Mouse (Mus musculus) layer of hippocampus, postnatal 36 days (tissue): ENCODE measurements at regions not wholly inside any gene's neighbourhood (a gene's known extent, or its start where the extent isn't known, plus 50 kb on each side); places are given as distances from the start of the nearest gene placed in this dataset.

Experiments
- DNase-seq, 2 experiments: peaks; one replicate each; pipeline ENCODE4 v3.0.0; 2022

DNA sequence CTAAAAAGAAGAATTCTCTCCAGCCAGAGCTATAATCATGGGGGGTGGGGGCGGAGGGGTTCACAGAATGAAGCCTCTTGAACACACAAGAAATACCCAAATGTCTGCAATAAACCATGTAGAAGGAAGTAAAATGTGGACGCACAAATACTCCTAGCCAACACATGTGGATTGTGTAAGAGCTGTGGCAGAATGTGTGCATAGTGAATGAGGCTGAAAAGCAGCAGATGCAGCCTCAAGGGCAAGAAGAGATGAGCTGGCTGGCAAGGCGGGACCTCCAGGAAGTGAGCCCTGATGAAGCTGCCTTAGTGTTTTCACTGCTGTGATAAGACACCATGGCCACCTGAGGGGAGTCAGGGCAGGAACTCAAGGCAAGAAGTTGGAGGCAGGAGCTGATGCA, 53.3 kb upstream of the Arhgap28 start:
- DNase-seq = no peak

DNA sequence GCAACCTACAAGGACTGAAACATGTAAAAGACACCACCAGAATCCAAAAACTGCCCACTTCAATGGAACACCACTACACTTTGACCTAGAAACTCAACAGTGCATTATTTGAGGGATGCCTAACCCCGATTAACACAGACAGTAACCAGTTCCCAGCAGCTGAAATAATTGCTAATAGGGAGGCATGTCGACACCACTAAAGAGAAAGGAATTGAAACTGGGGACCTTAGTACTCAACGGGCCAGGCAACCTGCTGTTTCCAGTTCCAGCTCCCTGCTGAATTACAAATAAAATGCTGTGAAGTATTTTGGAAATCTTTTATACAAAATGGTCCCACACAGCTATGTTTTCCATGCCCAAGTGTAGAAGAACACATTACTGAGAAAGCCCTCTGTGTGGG, 56.5 kb upstream of the Arhgap28 start:
- no peak for DNase-seq

DNA sequence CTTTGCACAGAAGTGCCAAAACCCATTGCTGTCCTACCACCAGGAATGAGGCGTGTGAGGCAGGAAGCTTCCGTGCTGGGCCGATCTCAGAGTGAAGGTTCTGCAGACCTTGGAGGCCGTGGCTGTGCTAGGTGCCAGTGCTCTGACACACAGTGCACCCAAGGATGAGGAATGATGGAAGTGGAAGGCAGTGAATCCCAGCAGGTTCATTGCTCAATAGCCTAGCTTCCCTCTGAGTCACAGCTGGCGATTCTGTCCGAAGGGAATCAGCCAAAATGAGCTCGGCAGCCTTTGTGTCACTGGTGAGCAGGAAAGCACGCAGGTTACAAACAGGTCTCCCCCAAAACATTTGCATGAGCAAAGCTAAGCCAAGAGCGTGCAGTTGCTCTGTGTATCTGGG, 61.8 kb upstream of the Arhgap28 start:
- no peak for DNase-seq

DNA sequence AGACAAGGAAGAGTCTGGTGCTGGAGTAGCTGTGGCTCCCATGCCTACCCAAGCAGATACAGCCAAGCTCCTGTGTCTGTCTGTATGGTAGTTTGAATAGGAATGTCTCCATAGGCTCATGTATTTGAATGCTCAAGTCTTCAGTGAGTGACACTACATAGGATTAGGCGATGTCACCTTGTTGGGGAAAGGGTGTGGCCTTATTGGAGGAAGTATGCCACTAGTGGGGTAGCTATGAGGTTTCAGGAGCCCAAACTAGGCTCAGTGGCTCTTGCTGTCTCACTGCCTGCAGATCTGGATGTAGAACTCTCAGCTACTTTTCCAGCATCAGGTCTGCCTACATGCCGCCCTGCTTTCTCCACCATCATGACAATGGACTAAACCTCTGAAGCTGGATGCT, 62.3 kb upstream of the Arhgap28 start:
- DNase-seq = no peak

DNA sequence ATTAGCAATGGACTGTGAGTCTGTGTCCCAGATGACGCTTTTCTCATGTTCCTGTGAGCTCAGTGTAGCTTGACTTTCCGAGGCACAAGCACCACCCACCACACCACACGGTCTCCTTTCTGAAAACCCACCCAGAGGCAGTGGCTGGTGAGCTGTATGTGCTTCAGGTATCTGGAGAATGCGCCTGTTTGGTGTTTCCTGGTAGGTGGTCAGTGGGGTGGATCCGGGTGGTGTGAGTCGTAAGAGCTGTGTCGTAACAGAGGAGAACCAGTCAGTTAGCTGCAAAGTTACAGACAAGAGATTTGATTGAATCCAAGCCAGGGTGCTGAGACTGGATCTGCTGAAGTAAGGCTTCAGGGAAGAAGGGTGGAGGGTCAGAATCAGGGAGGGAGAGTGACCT, 65.1 kb upstream of the Arhgap28 start:
- DNase-seq = no peak

DNA sequence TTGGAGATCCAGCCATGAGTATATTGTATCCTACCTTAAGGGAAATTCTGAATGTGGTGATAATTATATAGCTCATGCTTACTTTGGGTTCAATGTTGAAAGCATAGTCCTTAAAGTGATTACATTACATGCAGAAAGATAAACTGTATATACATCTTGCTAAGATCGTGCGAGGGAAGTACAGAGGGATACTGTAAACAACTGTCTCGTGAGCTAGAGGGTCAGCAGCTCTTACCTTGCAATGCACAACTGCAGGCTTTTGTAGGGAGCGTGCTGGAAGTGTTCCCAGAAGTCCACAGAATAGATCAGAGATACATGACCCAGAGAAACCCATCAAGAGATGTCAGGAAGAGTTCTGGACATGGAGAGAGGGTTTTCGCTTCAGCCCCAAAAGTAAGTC, 65.6 kb upstream of the Arhgap28 start:
- no peak for DNase-seq

DNA sequence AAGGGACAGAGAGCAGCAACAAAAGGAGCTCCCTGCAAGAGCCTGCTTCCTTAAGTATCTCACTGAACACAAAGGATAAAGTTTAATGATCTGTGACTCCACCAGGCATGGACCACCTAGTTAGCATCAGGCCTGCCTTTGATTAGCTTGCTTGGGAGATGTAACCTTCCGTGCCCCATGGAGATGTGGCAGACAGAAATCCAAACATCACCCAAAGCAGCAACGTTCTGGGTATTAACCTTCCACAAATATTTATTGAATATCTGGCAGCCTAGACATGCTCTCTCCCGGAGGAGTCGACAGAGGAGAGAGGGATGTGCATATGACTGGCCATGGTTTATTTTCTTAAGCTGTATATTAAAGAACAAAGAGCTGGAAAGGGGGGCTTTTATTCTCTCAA, 67.6 kb upstream of the Arhgap28 start:
- no peak for DNase-seq

DNA sequence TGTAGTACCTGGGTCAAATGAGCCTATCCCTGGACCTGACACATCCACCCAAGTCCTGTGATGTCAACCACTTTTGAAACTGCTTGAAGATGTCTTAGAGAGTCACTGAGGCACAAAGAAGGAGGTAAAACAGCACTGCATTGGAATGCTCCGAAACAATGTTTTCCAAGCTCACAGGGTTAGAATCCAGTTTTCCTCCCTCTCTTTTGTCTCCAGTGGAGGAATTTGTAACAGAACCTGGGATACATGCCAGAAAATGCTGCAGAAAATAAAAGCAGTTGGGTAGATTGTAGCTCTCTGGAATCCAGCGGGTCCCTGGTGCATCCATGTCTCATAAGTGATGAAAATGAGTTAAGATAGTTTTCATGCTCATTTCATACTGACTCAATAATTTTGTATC, 71.8 kb upstream of the Arhgap28 start:
- no peak for DNase-seq

DNA sequence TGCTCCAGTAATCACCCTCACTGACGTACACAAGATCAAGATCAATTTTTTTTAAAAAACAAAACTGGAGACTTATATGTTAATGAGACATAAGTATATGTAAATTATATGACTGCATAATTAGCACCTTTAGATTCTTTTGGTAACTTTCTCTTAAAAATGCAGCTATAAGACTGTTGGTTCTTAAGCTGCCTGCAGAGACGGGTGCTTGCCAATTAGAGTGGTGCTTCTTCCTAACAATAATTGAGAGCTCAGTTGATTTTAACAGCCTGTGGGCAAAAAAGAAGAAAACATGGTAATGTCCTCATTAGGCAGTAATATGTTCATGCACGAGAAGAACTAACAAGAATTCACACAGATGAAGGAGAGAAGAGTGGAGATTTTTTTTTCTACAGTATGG, 74.8 kb upstream of the Arhgap28 start:
- DNase-seq = no peak

DNA sequence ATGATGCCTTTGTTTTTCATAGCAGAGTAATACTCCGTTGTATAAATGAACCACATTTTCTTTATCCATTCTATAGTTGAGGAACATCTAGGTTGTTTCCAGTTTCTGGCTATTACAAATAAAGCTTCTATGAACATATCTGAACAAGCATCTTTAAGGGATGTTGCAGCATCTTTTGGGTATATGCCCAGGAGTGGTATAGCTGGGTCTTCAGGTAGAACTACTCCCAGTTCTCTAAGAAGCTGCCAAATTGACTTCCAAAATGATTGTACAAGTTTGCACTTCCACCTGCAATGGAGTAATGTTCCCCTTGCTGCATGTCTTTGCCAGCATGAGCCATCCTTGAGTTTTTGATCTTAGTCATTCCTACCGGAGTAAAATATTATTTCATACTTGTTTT, 80.5 kb upstream of the Arhgap28 start:
- DNase-seq = no peak

DNA sequence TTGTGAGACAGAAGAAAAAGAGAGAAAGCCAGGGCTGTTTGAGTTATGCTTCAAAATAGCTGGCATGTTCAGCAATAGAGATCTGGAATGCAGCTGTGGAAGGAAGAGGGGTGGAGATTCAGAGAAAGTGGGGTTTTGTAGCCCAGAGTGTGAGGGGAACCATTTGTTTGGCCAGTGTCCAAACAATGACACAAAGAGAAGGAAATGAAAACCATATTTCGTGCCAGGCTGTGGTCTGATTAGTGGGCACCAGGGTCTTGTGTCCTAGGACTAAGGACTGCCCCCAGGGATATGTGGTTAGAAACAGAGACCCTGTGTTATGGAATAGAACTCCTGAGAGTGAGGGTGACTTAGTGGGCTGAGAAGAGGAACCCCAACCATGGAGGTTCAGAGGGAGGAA, 83.2 kb upstream of the Arhgap28 start:
- DNase-seq = no peak

DNA sequence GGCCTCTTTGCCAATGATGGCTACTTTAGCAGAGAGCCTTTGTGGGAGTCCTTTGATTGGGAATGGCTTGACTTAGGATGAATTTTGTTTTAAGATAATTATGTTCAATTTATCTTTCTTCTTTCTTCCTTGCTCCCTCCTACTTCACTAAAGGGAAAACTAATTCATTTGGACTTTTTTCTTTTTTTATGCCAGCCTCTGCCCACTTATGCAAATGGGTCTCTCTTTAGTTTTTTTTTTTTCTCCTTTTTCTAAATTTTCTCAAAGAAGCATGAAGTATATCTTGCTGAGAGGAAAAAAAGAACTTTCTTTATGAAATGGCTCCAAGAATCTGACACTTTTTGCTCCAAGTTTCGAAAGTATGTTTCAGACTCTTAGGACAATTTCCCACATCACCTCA, 85.3 kb upstream of the Arhgap28 start:
- DNase-seq = no peak

DNA sequence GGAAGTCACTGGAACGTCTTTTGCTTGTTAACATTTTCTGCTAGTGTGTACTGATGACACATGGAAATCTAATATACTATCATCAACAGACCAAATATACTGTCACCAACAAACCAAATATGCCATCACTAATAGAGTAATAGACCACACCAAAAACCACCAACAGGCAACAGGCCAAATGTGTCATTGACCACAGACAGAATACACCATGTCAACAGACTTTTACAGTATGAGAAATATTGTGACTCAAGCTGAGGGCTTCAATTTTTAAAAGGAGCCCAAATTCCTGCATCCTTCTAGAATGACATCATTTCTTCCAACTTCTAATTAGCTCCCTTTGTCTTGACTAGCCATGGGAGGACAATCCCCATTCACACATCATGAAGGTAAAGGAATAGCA, 85.9 kb upstream of the Arhgap28 start:
- DNase-seq = no peak

DNA sequence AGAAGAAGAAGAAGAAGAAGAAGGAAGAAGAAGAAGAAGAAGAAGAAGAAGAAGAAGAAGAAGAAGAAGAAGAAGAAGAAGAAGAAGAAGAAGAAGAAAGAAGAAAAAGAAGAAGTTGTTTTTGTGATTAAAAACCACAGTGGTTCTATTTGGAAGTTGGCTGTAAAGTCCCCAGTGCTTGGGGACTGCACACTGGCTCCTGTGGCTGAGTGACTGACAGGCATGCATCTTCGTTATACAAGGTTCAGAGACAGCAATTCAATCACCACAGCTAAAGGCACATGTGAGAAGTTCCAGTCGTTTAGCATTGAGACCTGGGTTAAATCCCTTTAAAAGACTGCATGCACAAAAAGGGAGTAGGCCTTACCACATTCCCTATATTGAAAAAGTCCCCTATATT, 93.1 kb upstream of the Arhgap28 start:
- no peak for DNase-seq

DNA sequence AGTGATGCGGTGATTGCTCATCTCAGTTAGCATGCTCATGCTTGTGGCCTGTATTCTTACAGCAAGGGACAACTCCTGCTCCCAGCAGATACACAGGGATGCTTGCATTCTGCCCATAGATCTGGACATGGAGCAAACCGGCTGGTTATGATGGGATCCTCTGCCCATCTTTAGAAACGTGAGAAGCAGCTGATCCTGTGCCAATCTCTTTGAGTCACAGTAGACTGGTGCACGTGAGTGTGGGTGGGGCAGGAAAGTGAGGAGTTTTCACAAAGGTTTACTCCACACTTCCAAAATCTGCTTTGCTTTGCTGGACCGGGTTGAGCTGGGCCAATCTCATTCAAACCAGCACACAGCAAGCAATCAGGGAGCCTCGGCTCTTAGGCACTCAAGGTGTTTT, 93.5 kb upstream of the Arhgap28 start:
- no peak for DNase-seq

DNA sequence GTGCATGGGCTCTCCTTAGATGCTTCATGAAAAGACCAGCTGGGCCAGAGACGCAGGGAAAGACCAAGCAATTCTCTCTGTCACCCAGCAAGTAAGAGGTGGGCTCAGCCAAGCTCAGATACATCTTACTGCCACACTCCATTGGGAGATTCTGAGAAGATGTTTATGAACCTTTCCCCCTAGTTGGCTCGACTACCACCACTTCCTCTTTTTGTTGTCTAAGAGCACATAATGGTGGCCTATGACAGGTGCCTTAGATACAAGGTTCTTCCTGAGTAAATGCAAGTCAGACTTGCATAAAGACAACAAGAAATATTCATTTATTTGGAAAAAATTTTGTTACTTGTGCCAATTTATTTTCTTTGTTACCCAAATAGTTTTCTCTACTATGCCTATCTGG, 96.2 kb upstream of the Arhgap28 start:
- DNase-seq = no peak

DNA sequence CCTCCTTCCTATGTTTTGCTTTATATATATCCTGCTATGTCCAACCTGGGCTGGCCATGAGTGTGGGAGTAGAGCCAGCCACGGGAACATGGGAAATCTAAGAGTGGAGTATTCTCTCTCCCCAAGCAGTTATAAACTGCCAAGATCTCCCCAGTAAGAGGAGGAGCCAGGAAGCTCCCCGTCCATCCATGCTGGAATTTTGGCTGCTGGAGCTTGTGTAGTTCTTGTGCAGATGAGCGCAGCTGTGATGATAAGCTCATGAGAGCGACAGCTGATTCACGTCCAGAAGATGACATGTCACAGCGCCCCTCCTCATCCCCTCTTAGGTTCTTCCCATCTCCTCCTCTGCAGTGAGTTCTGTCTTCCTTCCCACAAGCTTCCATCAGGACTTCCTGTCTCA, 99.4 kb upstream of the Arhgap28 start:
- DNase-seq = no peak

DNA sequence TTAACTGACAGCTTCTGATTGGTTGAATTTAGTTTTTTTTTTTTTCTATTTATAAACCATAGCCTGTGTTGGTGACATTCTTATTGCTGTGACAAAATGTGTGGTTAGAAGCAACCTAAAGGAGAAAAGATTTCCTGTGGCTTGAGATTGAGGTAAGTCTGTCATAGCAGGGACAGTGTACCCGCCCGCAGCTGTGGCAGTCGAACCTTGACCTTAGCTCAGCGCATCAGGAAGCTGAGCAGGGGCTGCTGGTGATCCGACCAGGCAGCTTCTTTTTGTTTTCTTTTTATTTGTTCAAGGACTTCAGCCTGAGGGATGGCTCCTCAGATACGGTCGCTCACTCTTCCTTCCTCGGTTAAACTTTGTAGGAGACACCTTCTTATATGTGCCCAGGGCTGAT, 102.4 kb upstream of the Arhgap28 start:
- DNase-seq = no peak

DNA sequence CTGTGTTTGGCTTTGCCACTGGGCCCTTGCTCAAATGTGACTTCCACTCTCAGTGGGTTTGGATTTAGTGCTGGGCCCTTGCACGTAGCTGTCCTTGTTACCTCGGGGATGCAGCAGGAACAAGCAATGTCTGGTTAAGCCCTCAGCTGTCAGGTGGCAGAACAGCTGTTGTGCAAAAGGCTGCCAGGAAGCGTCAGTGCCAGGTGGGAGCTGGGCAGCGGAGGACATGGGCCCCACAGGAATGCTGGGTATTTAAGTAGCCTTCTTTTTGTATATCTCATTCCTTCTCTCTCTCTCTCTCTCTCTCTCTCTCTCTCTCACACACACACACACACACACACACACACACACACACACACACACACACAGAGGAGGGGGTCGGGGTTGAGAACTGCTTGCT, 104.0 kb upstream of the Arhgap28 start:
- DNase-seq = no peak

DNA sequence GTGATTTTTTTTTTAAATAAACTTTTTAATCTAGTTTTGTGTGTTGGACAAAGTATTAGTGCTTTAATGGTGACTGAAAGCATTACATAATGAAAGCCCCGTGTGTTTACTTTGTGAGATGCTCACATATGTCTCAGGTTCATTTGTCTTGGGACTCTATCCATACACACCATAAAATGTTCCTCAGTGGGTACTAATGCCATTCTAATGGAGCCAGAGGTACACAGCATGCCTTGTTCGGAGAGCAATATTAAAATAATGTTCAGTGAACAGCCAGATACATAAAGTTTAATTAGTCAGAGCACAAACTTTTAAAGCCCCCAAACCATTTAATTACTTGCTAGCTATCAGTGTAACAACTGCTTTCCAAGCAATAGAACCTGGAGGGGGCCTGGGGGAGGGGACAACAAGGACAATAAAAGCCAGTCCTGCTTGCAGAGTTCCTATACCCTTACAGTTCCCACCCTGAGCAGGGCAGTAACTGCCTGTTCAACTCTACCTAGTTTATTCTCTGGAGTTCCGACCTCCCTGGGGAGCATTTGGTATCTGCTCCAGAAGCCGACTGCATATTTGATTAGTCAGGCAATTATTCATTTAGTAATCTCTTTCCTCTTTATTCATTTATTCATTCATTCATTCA, 108.0 kb upstream of the Arhgap28 start:
- no peak for DNase-seq

DNA sequence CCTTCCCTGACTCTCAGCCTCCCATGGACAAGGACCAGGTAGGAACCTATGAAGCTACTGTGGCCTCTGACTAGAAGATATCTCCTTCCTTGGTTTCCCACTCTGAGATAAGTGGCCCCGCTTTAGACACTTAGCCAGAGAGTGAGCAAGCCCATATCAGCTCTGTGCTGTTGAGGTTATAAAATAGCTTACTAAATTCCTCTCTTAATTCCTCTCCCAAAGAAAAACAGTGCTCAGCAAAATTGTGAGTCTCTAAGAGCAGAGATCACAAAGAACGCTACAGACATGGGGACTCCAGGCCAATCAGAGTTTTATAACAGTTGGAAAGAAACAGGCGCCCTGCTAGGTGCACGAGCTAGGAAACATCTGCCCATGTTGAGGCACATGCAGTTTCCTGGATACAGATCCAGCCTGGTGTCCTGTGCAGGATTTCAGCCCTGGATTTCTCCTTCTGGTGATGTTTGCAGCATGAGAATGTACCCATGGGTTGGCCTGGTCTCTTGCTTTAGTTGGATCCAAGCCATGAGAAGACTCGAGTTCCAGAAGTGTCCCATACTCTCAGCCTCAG, 108.9 kb upstream of the Arhgap28 start:
- DNase-seq = no peak

DNA sequence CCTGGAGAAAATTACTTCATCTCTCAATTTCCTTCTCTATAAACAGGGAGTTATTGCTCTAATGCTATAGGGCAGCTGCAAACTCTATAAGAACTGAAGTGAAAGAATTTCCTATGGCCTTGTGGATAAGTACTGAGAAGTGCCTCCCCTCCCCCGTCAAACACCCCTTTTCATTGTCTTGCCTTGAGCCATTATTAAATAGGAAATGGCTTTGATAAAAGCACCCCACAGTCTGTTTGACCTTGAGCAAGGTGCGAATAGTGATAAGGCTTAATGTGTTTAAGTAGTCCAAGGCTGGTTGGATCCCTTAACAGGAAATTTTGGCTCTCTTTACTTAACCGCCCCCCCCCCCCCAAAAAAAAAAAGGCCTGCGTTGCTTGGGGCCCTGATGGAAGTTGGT, 111.7 kb upstream of the Arhgap28 start:
- DNase-seq = no peak

DNA sequence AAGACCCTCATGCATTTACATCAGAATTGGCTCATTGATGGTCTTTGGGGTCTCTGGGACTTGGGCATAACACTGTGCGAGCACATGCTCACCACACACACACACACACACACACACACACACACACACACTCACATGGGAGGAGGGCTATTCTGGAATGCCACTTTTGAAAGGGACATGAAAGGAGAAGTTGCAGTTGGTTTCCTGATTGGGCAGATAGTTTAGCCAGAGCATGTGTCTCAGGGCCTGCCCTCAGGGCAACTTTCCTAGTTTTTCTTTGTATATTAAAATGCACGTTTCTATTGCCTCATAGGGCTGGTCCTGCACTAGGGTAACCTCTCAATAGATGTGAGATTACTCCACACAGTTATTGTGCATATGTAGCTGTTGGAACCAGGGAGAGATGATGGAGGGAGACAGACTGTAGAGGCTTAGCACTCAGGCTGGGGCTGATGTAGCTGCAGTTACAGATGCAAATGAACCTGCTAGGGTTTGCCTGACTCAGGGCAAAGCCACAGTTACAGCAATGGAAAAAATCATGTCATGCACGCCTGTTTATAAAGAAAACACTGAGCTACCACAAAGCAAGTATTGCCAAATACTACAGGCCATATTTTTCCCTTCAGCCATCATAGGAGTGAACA, 115.3 kb upstream of the Arhgap28 start:
- DNase-seq = no peak

DNA sequence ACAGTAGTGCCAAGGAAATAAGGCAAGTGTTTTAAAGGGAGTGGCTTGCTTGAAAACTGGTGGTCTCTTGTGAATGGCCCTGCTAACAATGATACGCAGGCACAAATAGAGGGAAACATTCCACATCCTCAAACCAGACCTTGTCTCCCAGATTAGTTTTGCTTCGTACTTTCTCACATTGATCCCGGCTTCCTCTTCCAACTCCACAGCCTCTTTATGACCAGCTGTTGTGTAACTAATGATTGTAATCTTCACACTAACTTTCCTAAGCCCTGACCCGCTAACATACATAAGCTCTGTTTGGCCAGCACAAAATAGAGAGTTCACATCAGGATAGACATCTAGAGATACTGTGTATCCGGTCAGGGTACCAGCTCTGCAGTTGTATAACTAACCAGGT, 116.3 kb upstream of the Arhgap28 start:
- no peak for DNase-seq

DNA sequence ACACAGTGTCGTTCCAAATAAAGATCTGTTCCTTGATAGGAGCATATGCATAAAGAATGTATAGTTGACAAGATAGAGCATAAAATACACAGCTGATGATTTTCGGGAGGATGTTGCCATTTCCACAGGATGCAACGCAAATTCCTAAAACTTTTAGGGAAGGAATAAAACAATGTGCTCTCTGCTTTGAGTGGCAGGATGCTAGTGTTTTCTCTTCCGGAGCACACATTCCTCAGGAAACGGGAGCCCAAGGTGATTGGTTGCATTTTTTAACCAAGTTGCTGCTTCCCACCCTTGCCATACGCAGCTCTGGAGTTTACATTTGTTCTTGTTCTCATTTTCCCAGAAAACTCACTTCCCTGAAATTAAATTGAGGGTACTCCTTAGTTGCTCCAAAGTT, 116.8 kb upstream of the Arhgap28 start:
- no peak for DNase-seq
